Mouse (Mus musculus): ENCODE results near the gene Fbxw20.
"Not testable (repeated sequence)": the region's sequence is repeated elsewhere in the genome, so short reads cannot be mapped to it uniquely, and the experiment has no call there.

The Fbxw20 gene

GRCm38 (mm10) chr9:109234654-109235053, at the start of gene Fbxw20:
TSS of gene Fbxw20 (minus strand) at chr9:109234754.
- no peak for DNase-seq

GRCm38 (mm10) chr9:109263041-109263440, 28.5 kb upstream of the Fbxw20 start:
- no peak for DNase-seq

GRCm38 (mm10) chr9:109218449-109218848, 16.1 kb downstream of the Fbxw20 start:
- peak; percentile 8 for DNase-seq

- DNase-seq = not testable (repeated sequence)
Measured at GRCm38 (mm10) chr9:109201347-109201746, 33.2 kb downstream of the Fbxw20 start.

- DNase-seq = no peak
Measured at GRCm38 (mm10) chr9:109200349-109200748, 34.2 kb downstream of the Fbxw20 start.

- no peak for DNase-seq
Measured at GRCm38 (mm10) chr9:109199353-109199752, 35.2 kb downstream of the Fbxw20 start.

GRCm38 (mm10) chr9:109195875-109196274, 38.7 kb downstream of the Fbxw20 start, which contains the start of gene Fbxw13:
TSS of gene Fbxw13 (minus strand) at chr9:109195975.
- not testable (repeated sequence) for DNase-seq

GRCm38 (mm10) chr9:109177208-109177607, 57.3 kb downstream of the Fbxw20 start:
- DNase-seq = no peak

- no peak for DNase-seq
Measured at GRCm38 (mm10) chr9:109176301-109176700, 58.3 kb downstream of the Fbxw20 start.
